Mouse (Mus musculus): ENCODE results near the gene Arl8b. TPM values are rescaled to one million over a fixed set of nuclear protein-coding genes. Genes with fewer than 3 reads are reported as not detected.

Gene Arl8b
- polyA plus RNA-seq (2017; shearing (Covaris generic)), result 10 to 100 TPM; 36.0 to 36.2 TPM

- peak; percentile 83 for ATAC-seq
Observed at GRCm38 (mm10) chr6:108782526-108783183, at the start of gene Arl8b. Gene Arl8b, plus strand, starts transcription at chr6:108783099.

DNA sequence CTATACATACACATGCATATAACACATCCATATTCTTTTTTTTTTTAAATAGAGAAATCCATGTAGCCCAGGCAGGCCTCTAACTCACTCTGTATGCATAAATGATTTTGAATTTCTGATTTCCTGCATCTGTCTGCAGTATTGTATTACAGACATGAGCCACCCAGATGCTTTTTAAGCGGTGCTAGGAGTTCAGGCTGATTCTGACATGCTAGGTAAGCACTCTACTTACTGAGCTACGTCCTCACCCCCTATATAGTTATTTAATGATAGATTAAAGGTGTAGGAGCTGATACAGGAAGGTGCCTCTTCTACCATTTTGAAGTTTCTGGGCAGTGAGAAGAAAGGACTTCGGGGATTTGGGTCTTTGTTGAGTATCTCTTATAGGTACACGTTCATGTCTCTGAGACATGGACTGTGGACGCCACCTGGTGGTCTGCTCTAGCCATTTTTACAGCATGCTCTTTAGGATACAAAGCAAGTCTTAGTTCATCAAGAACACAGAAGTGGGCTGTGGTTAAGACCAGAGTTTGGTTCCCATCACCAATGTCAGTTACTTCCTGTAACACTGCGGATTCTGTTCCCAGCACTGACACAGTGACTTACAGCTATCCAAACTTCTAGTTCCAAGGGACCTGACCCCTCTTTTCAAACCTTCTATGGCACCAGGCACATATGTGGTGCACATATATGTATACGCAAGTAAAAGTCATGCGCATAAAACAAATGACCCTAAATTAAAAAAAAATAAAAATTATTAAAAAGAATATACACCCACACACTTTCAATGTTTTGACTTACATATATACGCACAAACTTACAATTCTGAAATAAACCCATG, 46.8 kb upstream of the Arl8b start:
- peak; percentile 87 for ATAC-seq

- ATAC-seq, result no peak
Observed at GRCm38 (mm10) chr6:108738463-108739203, 44.3 kb upstream of the Arl8b start.

DNA sequence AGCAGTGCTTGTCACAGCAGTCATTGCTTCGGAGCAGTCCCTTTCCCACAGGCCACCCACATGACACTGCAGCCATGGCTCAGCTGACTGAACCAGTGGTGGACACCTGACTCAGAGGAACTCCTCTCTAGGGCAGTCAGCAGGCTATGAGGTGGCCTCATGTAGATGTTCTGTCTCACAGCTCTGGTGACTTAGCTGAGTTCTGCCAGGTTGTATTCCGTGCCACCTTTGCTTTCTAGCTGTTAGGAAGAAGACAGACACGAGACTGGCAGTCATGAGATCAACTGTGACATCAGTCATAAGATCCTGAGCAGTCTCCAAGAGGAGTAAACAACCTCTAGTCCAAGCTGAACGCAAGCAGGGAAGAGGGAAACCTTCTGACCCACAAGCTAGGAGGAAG, 42.3 kb upstream of the Arl8b start:
- no peak for ATAC-seq

GRCm38 (mm10) chr6:108743730-108744129, 39.2 kb upstream of the Arl8b start:
- no peak for ATAC-seq

GRCm38 (mm10) chr6:108751324-108751723, 31.6 kb upstream of the Arl8b start:
- ATAC-seq, result no peak

DNA sequence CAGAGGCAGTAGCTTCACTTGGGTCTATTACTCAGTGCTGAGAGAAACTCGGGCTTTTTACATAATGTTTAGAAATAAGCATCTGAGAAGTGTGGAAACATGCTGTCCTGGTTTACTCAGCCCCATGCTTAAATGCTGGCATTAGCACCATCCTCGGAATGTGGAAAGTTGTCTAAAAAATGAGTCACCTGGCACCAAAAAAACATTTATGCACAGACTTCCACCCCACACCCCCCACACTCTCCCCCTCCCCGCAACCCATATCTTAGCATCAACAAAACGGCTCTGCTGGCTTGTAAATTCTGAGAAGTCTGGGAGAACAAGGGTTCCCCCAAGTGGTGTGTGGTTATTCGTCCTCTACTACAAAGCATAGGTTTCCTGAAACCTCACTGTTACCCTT, 30.5 kb upstream of the Arl8b start:
- no peak for ATAC-seq

GRCm38 (mm10) chr6:108753536-108753935, 29.4 kb upstream of the Arl8b start:
- no peak for ATAC-seq

- no peak for ATAC-seq
Observed at GRCm38 (mm10) chr6:108754376-108754775, 28.5 kb upstream of the Arl8b start.

GRCm38 (mm10) chr6:108755936-108756335, 27.0 kb upstream of the Arl8b start:
- ATAC-seq, result no peak

- ATAC-seq, result no peak
Observed at GRCm38 (mm10) chr6:108758997-108759697, 23.8 kb upstream of the Arl8b start.

DNA sequence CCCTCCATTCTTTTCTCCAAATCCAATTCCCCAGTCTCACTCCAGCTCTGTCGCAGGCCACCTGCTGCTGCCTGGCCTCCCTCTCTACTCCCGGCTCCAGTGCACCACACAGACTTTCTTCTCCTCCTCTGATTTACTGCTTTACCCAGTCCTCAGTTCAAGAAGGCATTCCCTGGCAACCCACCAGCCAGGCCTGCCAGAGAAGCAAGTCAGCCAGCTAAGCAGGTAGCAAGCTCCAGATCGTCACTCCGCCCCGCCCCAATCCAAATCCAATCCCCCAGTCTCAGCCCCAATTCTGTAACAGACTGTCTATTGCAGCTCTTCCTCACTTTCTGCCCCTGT, 23.2 kb upstream of the Arl8b start:
- ATAC-seq, result no peak

- ATAC-seq, result no peak
Observed at GRCm38 (mm10) chr6:108770880-108771279, 12.0 kb upstream of the Arl8b start.

DNA sequence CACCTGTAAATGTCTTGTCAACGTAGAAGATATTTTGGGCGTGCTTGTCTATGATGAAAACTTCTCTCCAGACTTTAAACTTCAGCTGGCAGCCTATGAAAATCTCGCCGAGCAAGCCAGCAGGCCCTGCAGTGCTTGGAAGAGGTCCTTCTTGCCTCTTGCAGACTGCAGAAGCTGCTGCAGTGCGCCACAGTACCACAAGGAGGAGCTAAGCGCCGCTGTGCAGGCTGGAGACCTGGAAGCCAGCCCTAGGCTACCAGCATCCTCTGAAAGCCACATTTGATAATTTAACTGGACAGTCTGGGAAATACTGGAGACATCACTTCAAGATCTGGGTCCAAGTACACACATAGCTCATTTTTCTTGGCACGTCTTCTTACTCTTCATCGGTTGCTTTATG, 10.0 kb upstream of the Arl8b start:
- ATAC-seq, result peak; percentile 98

GRCm38 (mm10) chr6:108773480-108773879, 9.4 kb upstream of the Arl8b start:
- no peak for ATAC-seq

DNA sequence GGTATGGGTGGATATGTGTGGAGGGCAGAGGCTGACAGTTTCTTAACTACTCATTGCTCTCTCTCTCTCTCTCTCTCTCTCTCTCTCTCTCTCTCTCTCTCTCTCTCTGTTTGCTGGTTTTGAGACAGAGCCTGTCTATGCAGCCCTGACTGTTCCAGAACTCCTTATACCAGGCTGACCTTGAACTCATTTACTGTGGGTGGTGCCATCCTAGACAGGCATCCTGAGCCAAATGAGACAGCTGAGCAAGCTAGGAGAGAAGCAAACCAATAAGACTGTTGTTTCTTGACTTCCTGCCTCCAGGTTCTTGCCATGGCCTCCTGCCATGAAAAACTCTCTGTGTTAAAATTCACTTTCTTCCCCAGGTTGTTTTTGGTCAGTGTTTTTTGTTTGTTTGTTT, 6.6 kb upstream of the Arl8b start:
- no peak for ATAC-seq

DNA sequence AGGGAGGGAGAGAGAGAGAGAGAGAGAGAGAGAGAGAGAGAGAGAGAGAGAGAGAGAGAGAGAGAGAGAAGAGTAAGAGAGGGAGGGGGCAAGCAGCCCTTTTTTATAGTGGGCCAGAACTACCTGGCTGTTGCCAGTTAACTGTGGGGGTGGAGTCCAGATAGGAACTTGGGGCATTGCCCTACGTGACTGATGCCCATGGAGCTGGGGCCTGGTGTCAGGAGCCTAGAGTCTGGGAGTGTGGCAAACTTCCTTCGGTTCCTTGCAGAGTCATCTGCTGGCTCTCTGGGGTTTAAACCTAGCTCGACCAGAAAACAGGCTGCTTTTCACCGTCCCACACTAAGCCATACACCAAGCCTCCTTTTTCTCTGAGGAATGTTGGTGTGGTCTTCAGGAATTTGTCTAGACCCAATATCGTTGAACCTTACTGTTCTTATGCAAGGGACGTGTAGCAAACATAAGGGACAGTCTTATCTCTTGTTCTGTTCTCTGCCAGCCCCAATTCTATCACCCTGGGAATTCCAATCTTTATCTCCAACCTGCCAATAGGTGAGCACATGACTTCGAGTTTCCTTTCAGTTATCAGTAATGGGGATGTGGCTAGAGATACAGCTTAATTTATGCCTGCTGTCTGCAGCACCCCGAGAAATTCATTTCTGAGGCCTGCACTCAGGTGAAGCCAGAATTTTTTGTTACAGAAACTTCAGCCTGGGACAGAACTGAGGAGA, 5.2 kb upstream of the Arl8b start:
- no peak for ATAC-seq

GRCm38 (mm10) chr6:108778399-108778798, 4.5 kb upstream of the Arl8b start:
- ATAC-seq, result no peak

DNA sequence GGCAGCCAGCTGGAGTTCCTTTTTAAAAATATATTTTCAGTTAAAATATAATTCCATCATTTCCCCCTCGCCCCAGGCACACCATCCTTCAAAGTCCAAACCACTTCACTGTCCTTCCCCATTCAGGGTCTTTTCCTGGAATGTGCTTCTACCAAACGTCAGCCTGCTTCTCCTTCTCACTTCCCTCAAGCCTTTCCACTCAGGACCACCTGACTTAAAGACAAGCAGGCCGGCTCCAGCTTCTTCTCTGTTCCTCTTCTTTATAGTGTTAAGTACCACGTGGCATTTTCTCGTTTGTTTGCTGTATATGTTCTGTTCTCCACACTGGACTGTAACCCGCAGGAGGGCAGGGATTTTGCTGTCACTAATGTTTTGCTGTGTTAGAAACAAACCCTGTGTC, 1.0 kb upstream of the Arl8b start:
- no peak for ATAC-seq

GRCm38 (mm10) chr6:108783184-108783881, 434 bp downstream of the Arl8b start:
- peak; percentile 40 for ATAC-seq

- ATAC-seq, result no peak
Observed at GRCm38 (mm10) chr6:108784056-108784455, 1.2 kb downstream of the Arl8b start.

GRCm38 (mm10) chr6:108784796-108785195, 1.9 kb downstream of the Arl8b start:
- ATAC-seq, result peak; percentile 46
